Mouse (Mus musculus) left cerebral cortex, postnatal 4 days (tissue): ENCODE data around the gene Ephb4. TPM values are rescaled to one million over a fixed set of nuclear protein-coding genes. Genes with fewer than 3 reads are reported as not detected.

Experiments used
- DNase-seq: peaks from one replicate; pipeline ENCODE4 v3.0.0-alpha.2; 2022
- intact Hi-C: fragments of 180-260 bp; cut with DNase I; formaldehyde crosslinking; loops from one replicate; pipeline ENCODE4 v1.15.1; 2025
- total RNA-seq, 2 experiments: library from RNA; stranded (reverse); gene quantifications; 2 replicates each; pipeline ENCODE4 v1.2.3; 2021

Gene Ephb4
- total RNA-seq, 2 experiments from 2014 or later: 9.4 to 10.2 TPM

GRCm38 (mm10) chr5:137419105-137419504, 69.2 kb downstream of the Ephb4 start:
- DNase-seq: no peak
- intact Hi-C loops: no loop called here

- intact Hi-C loops: no loop called here
Observed at GRCm38 (mm10) chr5:137419841-137420240, 69.9 kb downstream of the Ephb4 start.

GRCm38 (mm10) chr5:137425648-137426047, 75.7 kb downstream of the Ephb4 start:
- no peak for DNase-seq
- intact Hi-C loops: no loop called here

More at GRCm38 (mm10) chr5:137419841-137420240, 69.9 kb downstream of the Ephb4 start:
- DNase-seq: no peak

Other genes starting within 250 kb of the Ephb4 start
- gene Trim56, start 233.9 kb upstream of the Ephb4 start, total RNA-seq: 1 to 10 TPM; 4.1 to 5.6 TPM
- not detected for gene Muc3, start 200.8 kb upstream of the Ephb4 start, total RNA-seq
- gene Muc3a, start 137.7 kb upstream of the Ephb4 start, total RNA-seq: 1 to 10 TPM in 1 of 2 experiments, under 1 TPM in 1; 0.60 to 1.5 TPM
- 10 to 100 TPM; 60.3 to 67.8 TPM for gene Ache, start 62.6 kb upstream of the Ephb4 start, total RNA-seq
- 10 to 100 TPM; 17.3 to 21.8 TPM for gene Ufsp1, start 55.5 kb upstream of the Ephb4 start, total RNA-seq
- 100 to 1,000 TPM; 214 to 236 TPM for gene Srrt, start 42.4 kb upstream of the Ephb4 start, total RNA-seq
- gene Trip6, start 35.7 kb upstream of the Ephb4 start, total RNA-seq: 1 to 10 TPM; 7.1 to 8.0 TPM
- gene Slc12a9, start 16.5 kb upstream of the Ephb4 start, total RNA-seq: 10 to 100 TPM; 28.8 to 31.5 TPM
- gene Zan, start 127.0 kb downstream of the Ephb4 start, total RNA-seq: under 1 TPM; 0.30 to 0.74 TPM
- gene Pop7, start 152.4 kb downstream of the Ephb4 start, total RNA-seq: 10 to 100 TPM; 33.7 to 37.6 TPM
- 10 to 100 TPM; 56.5 to 63.6 TPM for gene Gigyf1, start 168.4 kb downstream of the Ephb4 start, total RNA-seq
- not detected for gene Epo, start 183.1 kb downstream of the Ephb4 start, total RNA-seq
- 1,000 to 10,000 TPM; 1,140 to 1,206 TPM for gene Gnb2, start 183.4 kb downstream of the Ephb4 start, total RNA-seq
- 100 to 1,000 TPM; 151 to 176 TPM for gene Actl6b, start 203.4 kb downstream of the Ephb4 start, total RNA-seq
- 10 to 100 TPM; 28.3 to 28.8 TPM for gene Tfr2, start 219.7 kb downstream of the Ephb4 start, total RNA-seq